Mouse (Mus musculus): ENCODE measurements at regions not wholly inside any gene's neighbourhood (a gene's known extent, or its start where the extent isn't known, plus 50 kb on each side); places are given as distances from the start of the nearest gene placed in this dataset.

GRCm38 (mm10) chr13:26457487-26458253, 312.3 kb downstream of the Hdgfl1 start:
- no peaks in the 10 kb centered on the region for H3K27me3 ChIP-seq (ENCODE audit: control insufficient read depth, insufficient read depth, insufficient read length)
- TF ChIP-seq TCF3 (IDR thresholded peaks at IDR 0.05; ENCODE audit: insufficient read length, low read depth) (no peak), MAX (IDR thresholded peaks at IDR 0.05; ENCODE audit: low read depth) (no peak), USF1 (IDR thresholded peaks at IDR 0.05; ENCODE audit: low read depth) (no peak), SRF (IDR thresholded peaks at IDR 0.05; ENCODE audit: control insufficient read depth, insufficient read length, low read depth) (no peak), POLR2A (IDR thresholded peaks at IDR 0.05; ENCODE audit: insufficient read length, low read depth) (no peak), POLR2AphosphoS2 (IDR thresholded peaks at IDR 0.05; ENCODE audit: insufficient read length, low read depth) (no peak)
- no peaks in the 10 kb centered on the region for H3K79me2 ChIP-seq (ENCODE audit: control insufficient read depth, insufficient read depth)
- H3ac ChIP-seq (ENCODE audit: control insufficient read depth, insufficient read length): no peak overlapping the region
- H3K36me3 ChIP-seq (ENCODE audit: control insufficient read depth, insufficient read depth): no peaks in the 10 kb centered on the region
- H3K4me2 ChIP-seq (ENCODE audit: low read depth): no peak overlapping the region
- H3K4me3 ChIP-seq: no peak overlapping the region

- H3ac ChIP-seq (ENCODE audit: control insufficient read depth, insufficient read length): no peak overlapping the region
- H3K27me3 ChIP-seq (ENCODE audit: control insufficient read depth, insufficient read depth, insufficient read length): no peaks in the 10 kb centered on the region
- TF ChIP-seq CEBPB (IDR thresholded peaks at IDR 0.05; ENCODE audit: insufficient read depth, poor library complexity, severe bottlenecking): no peak
- no peak for TF ChIP-seq USF1 (IDR thresholded peaks at IDR 0.05; ENCODE audit: low read depth)
- no peak for TF ChIP-seq MAX (IDR thresholded peaks at IDR 0.05; ENCODE audit: low read depth)
- no peak for TF ChIP-seq SRF (IDR thresholded peaks at IDR 0.05; ENCODE audit: control insufficient read depth, insufficient read length, low read depth)
- no peak for TF ChIP-seq MYOG (IDR thresholded peaks at IDR 0.05; ENCODE audit: control insufficient read depth in 1 of 3, insufficient read depth in 1 of 3, insufficient read length in 2 of 3, low read depth in 2 of 3)
- TF ChIP-seq POLR2AphosphoS2 (IDR thresholded peaks at IDR 0.05; ENCODE audit: insufficient read length, low read depth): no peak
- TF ChIP-seq POLR2A (IDR thresholded peaks at IDR 0.05; ENCODE audit: insufficient read length, low read depth): no peak
- H3K79me2 ChIP-seq (ENCODE audit: control insufficient read depth, insufficient read depth): no peaks in the 10 kb centered on the region
- H3K4me2 ChIP-seq (ENCODE audit: low read depth): no peak overlapping the region
- no peak overlapping the region for H3K4me3 ChIP-seq
- no peaks in the 10 kb centered on the region for H3K36me3 ChIP-seq (ENCODE audit: control insufficient read depth, insufficient read depth)
Measured at GRCm38 (mm10) chr13:26426639-26427038, 343.3 kb downstream of the Hdgfl1 start.

DNA sequence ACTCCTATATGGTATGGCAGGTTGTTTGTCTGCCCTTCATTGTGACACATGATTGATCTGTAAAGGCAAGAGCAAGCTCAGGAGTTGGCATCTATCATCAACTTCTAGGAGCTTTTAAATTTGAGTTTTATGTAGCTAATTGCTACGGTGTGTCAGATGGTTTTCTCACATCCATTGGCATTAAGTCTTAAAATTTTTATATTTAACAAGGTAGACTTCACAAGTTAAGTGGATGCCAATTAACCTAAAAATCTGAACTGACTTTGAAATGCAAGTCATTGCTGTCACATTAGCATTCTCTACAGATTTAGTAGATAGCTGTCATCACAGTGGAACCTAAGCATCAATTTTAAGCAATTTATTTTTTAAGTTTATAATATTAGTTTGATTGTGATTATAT, 345.5 kb downstream of the Hdgfl1 start:
- H3ac ChIP-seq (ENCODE audit: control insufficient read depth, insufficient read length): no peak overlapping the region
- no peaks in the 10 kb centered on the region for H3K79me2 ChIP-seq (ENCODE audit: control insufficient read depth, insufficient read depth)
- no peaks in the 10 kb centered on the region for H3K27me3 ChIP-seq (ENCODE audit: control insufficient read depth, insufficient read depth, insufficient read length)
- TF ChIP-seq CEBPB (IDR thresholded peaks at IDR 0.05; ENCODE audit: insufficient read depth, poor library complexity, severe bottlenecking): no peak
- TF ChIP-seq POLR2A (IDR thresholded peaks at IDR 0.05; ENCODE audit: insufficient read length, low read depth): no peak
- H3K4me2 ChIP-seq (ENCODE audit: low read depth): no peak overlapping the region
- H3K36me3 ChIP-seq (ENCODE audit: control insufficient read depth, insufficient read depth): no peaks in the 10 kb centered on the region
- H3K4me3 ChIP-seq: no peak overlapping the region

DNA sequence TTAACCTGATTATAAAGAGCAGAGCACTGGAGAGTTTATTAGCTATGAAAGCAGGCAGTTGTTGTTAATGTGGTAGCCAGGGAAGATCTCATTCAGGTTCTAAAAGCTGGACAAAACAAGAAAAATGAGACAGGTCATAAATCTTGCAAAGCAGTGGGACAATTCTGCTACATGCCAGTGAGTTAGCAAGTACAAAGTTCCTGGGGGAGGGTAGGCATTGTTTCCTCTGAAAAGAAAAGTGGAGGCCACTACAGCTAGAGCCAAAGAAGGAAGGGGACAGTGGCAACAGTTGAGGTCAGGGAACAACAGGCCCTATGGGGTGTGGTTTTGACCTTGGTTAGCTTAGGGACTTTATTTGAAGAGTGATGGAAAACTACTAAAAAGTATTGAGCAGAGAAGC, 364.2 kb downstream of the Hdgfl1 start:
- no peak overlapping the region for H3ac ChIP-seq (ENCODE audit: control insufficient read depth, insufficient read length)
- no peaks in the 10 kb centered on the region for H3K36me3 ChIP-seq (ENCODE audit: control insufficient read depth, insufficient read depth)
- no peaks in the 10 kb centered on the region for H3K27me3 ChIP-seq (ENCODE audit: control insufficient read depth, insufficient read depth, insufficient read length)
- H3K4me3 ChIP-seq: no peak overlapping the region
- no peaks in the 10 kb centered on the region for H3K79me2 ChIP-seq (ENCODE audit: control insufficient read depth, insufficient read depth)
- TF ChIP-seq USF1 (IDR thresholded peaks at IDR 0.05; ENCODE audit: low read depth): no peak
- no peak for TF ChIP-seq POLR2A (IDR thresholded peaks at IDR 0.05; ENCODE audit: insufficient read length, low read depth)
- no peak for TF ChIP-seq E2F4 (IDR thresholded peaks at IDR 0.05; ENCODE audit: insufficient read depth)
- TF ChIP-seq MYOD1 (IDR thresholded peaks at IDR 0.05; ENCODE audit: control insufficient read depth in 1 of 3, insufficient read length in 2 of 3, low read depth in 2 of 3): no peak
- no peak for TF ChIP-seq REST (IDR thresholded peaks at IDR 0.05; ENCODE audit: insufficient read depth, insufficient read length)
- TF ChIP-seq TCF3 (IDR thresholded peaks at IDR 0.05; ENCODE audit: insufficient read length, low read depth): no peak
- H3K4me2 ChIP-seq (ENCODE audit: low read depth): no peak overlapping the region

DNA sequence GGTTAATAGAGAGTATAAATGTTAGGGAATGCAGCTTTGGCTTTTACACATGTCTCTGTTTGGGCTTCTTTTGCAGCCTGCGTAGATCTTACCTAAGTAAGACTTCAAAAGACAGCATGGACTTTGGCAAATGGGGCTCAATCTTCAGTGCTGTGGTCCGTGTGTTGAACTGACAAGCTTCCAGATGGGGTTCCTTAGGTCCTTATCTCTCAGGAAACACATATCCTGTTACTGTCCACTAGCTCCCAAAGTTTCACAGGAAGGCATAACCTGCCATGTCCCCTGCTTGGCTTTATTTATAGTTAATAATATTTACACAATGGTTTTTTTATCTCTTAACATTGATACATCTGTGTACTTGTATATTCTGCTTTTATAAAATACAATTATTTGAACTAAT, 365.3 kb downstream of the Hdgfl1 start:
- no peaks in the 10 kb centered on the region for H3K36me3 ChIP-seq (ENCODE audit: control insufficient read depth, insufficient read depth)
- H3K4me2 ChIP-seq (ENCODE audit: low read depth): no peak overlapping the region
- TF ChIP-seq MYOG (IDR thresholded peaks at IDR 0.05; ENCODE audit: control insufficient read depth in 1 of 3, insufficient read depth in 1 of 3, insufficient read length in 2 of 3, low read depth in 2 of 3) (no peak), POLR2A (IDR thresholded peaks at IDR 0.05; ENCODE audit: insufficient read length, low read depth) (no peak), MYOD1 (IDR thresholded peaks at IDR 0.05; ENCODE audit: control insufficient read depth in 1 of 3, insufficient read length in 2 of 3, low read depth in 2 of 3) (no peak), USF1 (IDR thresholded peaks at IDR 0.05; ENCODE audit: low read depth) (no peak), TCF3 (IDR thresholded peaks at IDR 0.05; ENCODE audit: insufficient read length, low read depth) (no peak), SRF (IDR thresholded peaks at IDR 0.05; ENCODE audit: control insufficient read depth, insufficient read length, low read depth) (no peak), CEBPB (IDR thresholded peaks at IDR 0.05; ENCODE audit: insufficient read depth, poor library complexity, severe bottlenecking) (no peak), REST (IDR thresholded peaks at IDR 0.05; ENCODE audit: insufficient read depth, insufficient read length) (no peak), POLR2AphosphoS2 (IDR thresholded peaks at IDR 0.05; ENCODE audit: insufficient read length, low read depth) (no peak), E2F4 (IDR thresholded peaks at IDR 0.05; ENCODE audit: insufficient read depth) (no peak), TCF12 (IDR thresholded peaks at IDR 0.05; ENCODE audit: insufficient read depth, poor library complexity, severe bottlenecking) (no peak), MAX (IDR thresholded peaks at IDR 0.05; ENCODE audit: low read depth) (no peak)
- no peak overlapping the region for H3K4me3 ChIP-seq
- H3ac ChIP-seq (ENCODE audit: control insufficient read depth, insufficient read length): no peak overlapping the region
- no peaks in the 10 kb centered on the region for H3K27me3 ChIP-seq (ENCODE audit: control insufficient read depth, insufficient read depth, insufficient read length)
- H3K79me2 ChIP-seq (ENCODE audit: control insufficient read depth, insufficient read depth): no peaks in the 10 kb centered on the region

Measured in myocyte (in vitro differentiated cells).